In genomic region chr13:43229767-43230166, GRCm38 (mm10) we compare ENCODE assay signal across 10 mouse cellular contexts. TPM values are rescaled to one million over a fixed set of nuclear protein-coding genes. Genes with fewer than 3 reads are reported as not detected.
DNase-seq lines count a peak whose midpoint lies in the region; ATAC-seq and TF ChIP-seq lines count a peak whose summit lies in the region.
"Had no signal": no experiment of that assay in that cellular context is flagged by ENCODE, and none has a peak within 500 bp of the region (broad histone marks: within the 10 kb centered on the region; RNA-seq: fewer than 3 reads in every experiment).

No protein-coding gene starts in this region.

- TF ChIP-seq CTCF in cortical plate, adult 2 months (IDR thresholded peaks at IDR 0.05; ENCODE audit: extremely low read depth, insufficient read depth, low read length): no peak

- DNase-seq in forebrain, embryonic 14.5 days (ENCODE audit: low spot score): no peak
- no peak for DNase-seq in hindbrain, embryonic 10.5 days (ENCODE audit: low spot score)
- DNase-seq in liver, embryonic 13.5 days: no peak
- DNase-seq in frontal cortex, postnatal 36 days (ENCODE audit: low spot score in 2 of 2): no peak
- DNase-seq in right cerebral cortex, postnatal 4 days: no peak
- DNase-seq: cerebellum, postnatal 14 days had no signal

- H3K9ac ChIP-seq in forebrain, embryonic 13.5 days: no peak overlapping the region
- no peak overlapping the region for H3K9ac ChIP-seq in forebrain, embryonic 14.5 days (ENCODE audit: low read length)
- no peak overlapping the region for H3K9ac ChIP-seq in hindbrain, embryonic 15.5 days
- H3K9ac ChIP-seq in liver, embryonic 13.5 days: peak overlapping the region; percentile 52; the same call in 1 of the 2 replicates

- H3K27me3 ChIP-seq in forebrain, embryonic 13.5 days: no peaks in the 10 kb centered on the region
- H3K27me3 ChIP-seq in forebrain, embryonic 14.5 days (replicated peaks; ENCODE audit: control insufficient read depth, insufficient read depth, low read length): no peaks in the 10 kb centered on the region
- H3K27me3 ChIP-seq in hindbrain, embryonic 15.5 days: no peaks in the 10 kb centered on the region
- H3K27me3 ChIP-seq in hindbrain, embryonic 10.5 days (ENCODE audit: insufficient read depth, poor library complexity, severe bottlenecking): 0 out of 2 replicates have a peak, but pooled peaks cover 6% of the 10 kb centered on the region
- no peaks in the 10 kb centered on the region for H3K27me3 ChIP-seq in liver, embryonic 13.5 days
- H3K27me3 ChIP-seq: Patski had no signal

- WGBS in forebrain, embryonic 13.5 days: 91% methylated on average over 3 of the region's 3 CpGs
- 93% methylated on average over 3 of the region's 3 CpGs for WGBS in forebrain, embryonic 14.5 days
- 93% methylated on average over 3 of the region's 3 CpGs for WGBS in hindbrain, embryonic 15.5 days
- WGBS in hindbrain, embryonic 10.5 days: 87% methylated on average over 3 of the region's 3 CpGs
- WGBS in liver, embryonic 13.5 days (ENCODE audit: insufficient replicate concordance): 29% methylated on average over 3 of the region's 3 CpGs

- no peak for TF ChIP-seq POLR2A in cortical plate, adult 2 months (IDR thresholded peaks at IDR 0.05; ENCODE audit: extremely low read depth, insufficient read depth, low read length)

- H3K27ac ChIP-seq in forebrain, embryonic 13.5 days: peak overlapping the region; percentile 51
- no peak overlapping the region for H3K27ac ChIP-seq in forebrain, embryonic 14.5 days (ENCODE audit: low read depth, low read length)
- peak overlapping the region; percentile 67; the same call in 1 of the 2 replicates for H3K27ac ChIP-seq in hindbrain, embryonic 15.5 days (replicated peaks)
- H3K27ac ChIP-seq in hindbrain, embryonic 10.5 days: no peak overlapping the region
- H3K27ac ChIP-seq in cortical plate, adult 2 months (ENCODE audit: insufficient read depth, low read length): peak overlapping the region; percentile 73
- H3K27ac ChIP-seq in liver, embryonic 13.5 days: peak overlapping the region; percentile 90

- H3K9me3 ChIP-seq in forebrain, embryonic 13.5 days (replicated peaks): no peaks in the 10 kb centered on the region
- H3K9me3 ChIP-seq in forebrain, embryonic 14.5 days (replicated peaks; ENCODE audit: control insufficient read depth, low read length): no peaks in the 10 kb centered on the region
- no peaks in the 10 kb centered on the region for H3K9me3 ChIP-seq in hindbrain, embryonic 15.5 days
- no peaks in the 10 kb centered on the region for H3K9me3 ChIP-seq in hindbrain, embryonic 10.5 days
- H3K9me3 ChIP-seq in liver, embryonic 13.5 days (replicated peaks): 0 out of 2 replicates have a peak, but pooled peaks cover 3% of the 10 kb centered on the region

- peaks cover 18% of the 10 kb centered on the region; the same call in 1 of the 2 replicates for H3K4me1 ChIP-seq in forebrain, embryonic 13.5 days
- no peaks in the 10 kb centered on the region for H3K4me1 ChIP-seq in forebrain, embryonic 14.5 days (ENCODE audit: control insufficient read depth, insufficient read depth, low read length)
- peaks cover 31% of the 10 kb centered on the region for H3K4me1 ChIP-seq in hindbrain, embryonic 15.5 days (replicated peaks)
- peaks cover 34% of the 10 kb centered on the region for H3K4me1 ChIP-seq in hindbrain, embryonic 10.5 days (replicated peaks)
- peaks cover 25% of the 10 kb centered on the region for H3K4me1 ChIP-seq in cortical plate, adult 2 months (ENCODE audit: control insufficient read depth, insufficient read depth, low read length)
- peaks cover 64% of the 10 kb centered on the region for H3K4me1 ChIP-seq in liver, embryonic 13.5 days (replicated peaks)

- ATAC-seq in forebrain, embryonic 13.5 days: no peak
- no peak for ATAC-seq in forebrain, embryonic 14.5 days
- no peak for ATAC-seq in hindbrain, embryonic 15.5 days (ENCODE audit: low FRiP score, low read depth)
- peak; percentile 94 for ATAC-seq in liver, embryonic 13.5 days (ENCODE audit: low read depth)
- ATAC-seq: Patski had no signal

- no peak overlapping the region for H3K4me2 ChIP-seq in forebrain, embryonic 13.5 days
- H3K4me2 ChIP-seq in forebrain, embryonic 14.5 days (ENCODE audit: low read length): no peak overlapping the region
- H3K4me2 ChIP-seq in hindbrain, embryonic 15.5 days: no peak overlapping the region
- H3K4me2 ChIP-seq in liver, embryonic 13.5 days: peak overlapping the region; percentile 32

- no peak overlapping the region for H3K4me3 ChIP-seq in forebrain, embryonic 13.5 days
- H3K4me3 ChIP-seq in forebrain, embryonic 14.5 days (ENCODE audit: low read depth, low read length): no peak overlapping the region
- no peak overlapping the region for H3K4me3 ChIP-seq in hindbrain, embryonic 15.5 days
- no peak overlapping the region for H3K4me3 ChIP-seq in hindbrain, embryonic 10.5 days
- H3K4me3 ChIP-seq in cortical plate, adult 2 months (ENCODE audit: insufficient read depth, low read length): no peak overlapping the region
- no peak overlapping the region for H3K4me3 ChIP-seq in liver, embryonic 13.5 days (replicated peaks)

- H3K36me3 ChIP-seq in forebrain, embryonic 13.5 days (ENCODE audit: poor library complexity, severe bottlenecking): no peaks in the 10 kb centered on the region
- H3K36me3 ChIP-seq in forebrain, embryonic 14.5 days (ENCODE audit: control insufficient read depth, insufficient read depth, low read length): no peaks in the 10 kb centered on the region
- H3K36me3 ChIP-seq in hindbrain, embryonic 15.5 days: no peaks in the 10 kb centered on the region
- H3K36me3 ChIP-seq in hindbrain, embryonic 10.5 days: no peaks in the 10 kb centered on the region
- H3K36me3 ChIP-seq in liver, embryonic 13.5 days: no peaks in the 10 kb centered on the region

RNA-seq across cellular contexts. Expression of gene Tbc1d7, which starts 58.5 kb away (rescaled TPM):
- polyA plus RNA-seq in forebrain, embryonic 13.5 days (2015; fragmentation: Nextera tagmentation; extraction: Ambion mirVana): 83.2 and 90.7 TPM in 2 replicates
- polyA plus RNA-seq in forebrain, embryonic 14.5 days (2014; fragmentation: Nextera tagmentation; extraction: Ambion mirVana): 86.9 and 101 TPM in 2 replicates
- 76.3 and 76.7 TPM in 2 replicates for polyA plus RNA-seq in hindbrain, embryonic 15.5 days (2015; fragmentation: Nextera tagmentation; extraction: Ambion mirVana)
- 62.8 and 73.2 TPM in 2 replicates for polyA plus RNA-seq in hindbrain, embryonic 10.5 days (2016; fragmentation: Nextera tagmentation; extraction: Ambion mirVana)
- 31.1 TPM in 2 replicates for polyA plus RNA-seq in cortical plate, adult 2 months (2012; rRNA removed)
- 16.1 and 16.8 TPM in 2 replicates for polyA plus RNA-seq in liver, embryonic 13.5 days (2015; fragmentation: Nextera tagmentation; extraction: Ambion mirVana)

Comparison
In these comparisons a context has a peak if more than half of its experiments do, and no peak if none do; other contexts are left out.
1. H3K27ac ChIP-seq: peak in forebrain, embryonic 13.5 days (single experiment), hindbrain, embryonic 15.5 days (single experiment), cortical plate, adult 2 months (single experiment) and liver, embryonic 13.5 days (single experiment); none in forebrain, embryonic 14.5 days (single experiment) and hindbrain, embryonic 10.5 days (single experiment).